Mouse (Mus musculus) heart, embryonic 10.5 days (tissue): ENCODE data around the gene Stag2. TPM values are rescaled to one million over a fixed set of nuclear protein-coding genes. Genes with fewer than 3 reads are reported as not detected.

Source experiments
- DNase-seq: peaks from one replicate; pipeline ENCODE4 v3.0.0-alpha.2; 2017; ENCODE audit warnings: low spot score
- H3K27ac ChIP-seq: fragments of 300-500 bp; sonication (generic); 2 replicates; pipeline ENCODE4 v1.5.1; 2016; ENCODE audit warnings: mild to moderate bottlenecking
- H3K27me3 ChIP-seq: fragments of 300-500 bp; sonication (generic); 2 replicates; pipeline ENCODE4 v1.6.1; 2016; ENCODE audit warnings: mild to moderate bottlenecking; ENCODE audit not compliant: poor library complexity, insufficient read depth, severe bottlenecking
- H3K36me3 ChIP-seq: fragments of 300-500 bp; sonication (generic); 2 replicates; pipeline ENCODE4 v1.6.1; 2016; ENCODE audit warnings: mild to moderate bottlenecking, moderate library complexity
- H3K4me1 ChIP-seq: fragments of 300-500 bp; sonication (generic); 2 replicates; pipeline ENCODE4 v1.6.1; 2016; ENCODE audit warnings: mild to moderate bottlenecking
- H3K4me3 ChIP-seq: fragments of 300-500 bp; sonication (generic); 2 replicates; pipeline ENCODE4 v1.5.1; 2016; ENCODE audit warnings: mild to moderate bottlenecking, moderate library complexity
- H3K9me3 ChIP-seq: fragments of 300-500 bp; sonication (generic); 2 replicates; pipeline ENCODE4 v1.6.1; 2016; ENCODE audit warnings: mild to moderate bottlenecking, moderate library complexity
- WGBS: fragments of 180-500 bp; shearing (Covaris S2); methylation state at CpG from one replicate; pipeline ENCODE4 v1.1.7; 2016; 5-methylcytosine and 5-hydroxymethylcytosine counted together
- polyA plus RNA-seq: library from polyadenylated mRNA; unstranded; fragments of >200 nt; fragmentation: Nextera tagmentation; extraction: Ambion mirVana; gene quantifications from 2 replicates; pipeline ENCODE4 v1.2.1, GENCODE M21; 2016

Stag2 gene
- polyA plus RNA-seq, 1 experiment from 2014 or later = 35.0 TPM

- Histone ChIP-seq H3K4me1 (no peaks in the 10 kb centered on the region), H3K4me3 (no peak overlapping the region), H3K36me3 (no peaks in the 10 kb centered on the region), H3K27ac (no peak overlapping the region), H3K9me3 (no peaks in the 10 kb centered on the region), H3K27me3 (no peaks in the 10 kb centered on the region)
- 76% methylated on average over 3 of the region's 3 CpGs for WGBS
- DNase-seq = no peak
These were observed 166.1 kb downstream of the Stag2 start for GRCm38 (mm10) chrX:42315231-42315630.

GRCm38 (mm10) chrX:42320424-42320823 lies 171.3 kb downstream of the Stag2 start:
- no peak overlapping the region for H3K4me3 ChIP-seq
- no peaks in the 10 kb centered on the region for H3K36me3 ChIP-seq
- 57% methylated on average over 5 of the region's 5 CpGs for WGBS
- no peaks in the 10 kb centered on the region for H3K27me3 ChIP-seq
- H3K4me1 ChIP-seq = no peaks in the 10 kb centered on the region
- H3K9me3 ChIP-seq = no peaks in the 10 kb centered on the region
- no peak for DNase-seq
- H3K27ac ChIP-seq = no peak overlapping the region

- 70% methylated on average over 9 of the region's 9 CpGs for WGBS
- DNase-seq = no peak
- H3K9me3 ChIP-seq = no peaks in the 10 kb centered on the region
- H3K27me3 ChIP-seq = no peaks in the 10 kb centered on the region
- H3K4me1 ChIP-seq = no peaks in the 10 kb centered on the region
- no peak overlapping the region for H3K27ac ChIP-seq
- H3K36me3 ChIP-seq = no peaks in the 10 kb centered on the region
- no peak overlapping the region for H3K4me3 ChIP-seq
These were observed 172.2 kb downstream of the Stag2 start for GRCm38 (mm10) chrX:42321200-42321773.

- Histone ChIP-seq H3K4me3 (no peak overlapping the region), H3K27me3 (no peaks in the 10 kb centered on the region), H3K36me3 (no peaks in the 10 kb centered on the region), H3K9me3 (no peaks in the 10 kb centered on the region), H3K27ac (no peak overlapping the region), H3K4me1 (no peaks in the 10 kb centered on the region)
- WGBS = 73% methylated on average over 3 of the region's 3 CpGs
- DNase-seq = no peak
These were observed 175.7 kb downstream of the Stag2 start for GRCm38 (mm10) chrX:42324848-42325247.

Other genes with a start within 250 kb of the Stag2 start
- gene Thoc2, start 228.6 kb upstream of the Stag2 start, polyA plus RNA-seq = 60.2 and 61.4 TPM in 2 replicates
- 8.8 and 10.5 TPM in 2 replicates for gene Xiap, start 89.6 kb upstream of the Stag2 start, polyA plus RNA-seq